23 mouse cellular contexts compared by ENCODE assay signal in the genomic region with DNA sequence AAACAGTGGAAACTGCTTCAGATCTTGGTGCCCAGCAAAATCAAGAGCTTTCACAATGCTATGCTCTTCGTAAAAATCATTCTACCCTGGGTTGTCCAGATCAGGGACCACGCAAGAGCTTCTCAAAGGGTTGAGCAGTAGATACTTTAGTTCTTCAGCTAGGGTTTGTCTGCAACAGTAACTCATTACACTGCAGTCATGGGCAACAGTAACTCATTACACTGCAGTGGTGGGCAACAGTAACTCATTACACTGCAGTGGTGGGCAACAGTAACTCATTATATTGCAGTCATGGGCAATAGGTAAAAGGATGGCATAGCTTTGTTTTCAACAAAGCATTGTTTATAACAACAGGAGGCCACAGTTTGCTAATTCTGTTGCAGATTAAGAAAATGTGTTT.
A peak's percentile ranks its signal among the peaks of the same experiment; 100 is the strongest.
DNase-seq lines count a peak whose midpoint lies in the region; ATAC-seq and TF ChIP-seq lines count a peak whose summit lies in the region.
"Had no signal": no experiment of that assay in that cellular context is flagged by ENCODE, and none has a peak within 500 bp of the region (broad histone marks: within the 10 kb centered on the region; RNA-seq: fewer than 3 reads in every experiment).

No protein-coding gene starts in this region.

- no peaks in the 10 kb centered on the region for H3K4me1 ChIP-seq in kidney, embryonic 15.5 days
- H3K4me1 ChIP-seq in kidney, postnatal 0 days (replicated peaks; ENCODE audit: insufficient read depth, low read length), result no peaks in the 10 kb centered on the region
- H3K4me1 ChIP-seq in kidney, embryonic 14.5 days (ENCODE audit: control insufficient read depth, insufficient read depth, low read length), result no peaks in the 10 kb centered on the region
- H3K4me1 ChIP-seq in neural tube, embryonic 15.5 days, result no peaks in the 10 kb centered on the region
- H3K4me1 ChIP-seq: embryonic facial prominence, embryonic 10.5 days; embryonic facial prominence, embryonic 12.5 days; forebrain, embryonic 13.5 days; forebrain, embryonic 15.5 days had no signal

- H3K27me3 ChIP-seq in kidney, embryonic 15.5 days, result no peaks in the 10 kb centered on the region
- H3K27me3 ChIP-seq in kidney, postnatal 0 days (ENCODE audit: insufficient read depth, low read length), result no peaks in the 10 kb centered on the region
- H3K27me3 ChIP-seq in kidney, embryonic 14.5 days (ENCODE audit: control insufficient read depth, insufficient read depth, low read length), result no peaks in the 10 kb centered on the region
- H3K27me3 ChIP-seq in neural tube, embryonic 15.5 days (replicated peaks), result no peaks in the 10 kb centered on the region
- H3K27me3 ChIP-seq: embryonic facial prominence, embryonic 12.5 days; forebrain, embryonic 13.5 days; forebrain, embryonic 15.5 days; Patski had no signal

- H3K4me3 ChIP-seq in kidney, embryonic 15.5 days (replicated peaks), result no peak overlapping the region
- H3K4me3 ChIP-seq in kidney, postnatal 0 days (replicated peaks; ENCODE audit: low read depth, low read length), result no peak overlapping the region
- H3K4me3 ChIP-seq in kidney, embryonic 14.5 days (ENCODE audit: low read length), result no peak overlapping the region
- H3K4me3 ChIP-seq in neural tube, embryonic 15.5 days (replicated peaks), result no peak overlapping the region
- H3K4me3 ChIP-seq: embryonic facial prominence, embryonic 10.5 days; embryonic facial prominence, embryonic 12.5 days; forebrain, embryonic 13.5 days; forebrain, embryonic 15.5 days had no signal

- TF ChIP-seq CTCF in kidney, postnatal 0 days (IDR thresholded peaks at IDR 0.05; ENCODE audit: low read depth), result no peak

- H3K36me3 ChIP-seq in kidney, embryonic 15.5 days, result no peaks in the 10 kb centered on the region
- no peaks in the 10 kb centered on the region for H3K36me3 ChIP-seq in kidney, postnatal 0 days (ENCODE audit: insufficient read depth, low read length)
- no peaks in the 10 kb centered on the region for H3K36me3 ChIP-seq in kidney, embryonic 14.5 days (ENCODE audit: control insufficient read depth, insufficient read depth, low read length)
- no peaks in the 10 kb centered on the region; the same call in 1 of the 2 replicates for H3K36me3 ChIP-seq in neural tube, embryonic 15.5 days
- H3K36me3 ChIP-seq: embryonic facial prominence, embryonic 10.5 days; embryonic facial prominence, embryonic 12.5 days; forebrain, embryonic 15.5 days; G1E had no signal

- H3K4me2 ChIP-seq in kidney, embryonic 15.5 days, result no peak overlapping the region
- H3K4me2 ChIP-seq in kidney, postnatal 0 days (ENCODE audit: low read length), result no peak overlapping the region
- H3K4me2 ChIP-seq in kidney, embryonic 14.5 days (replicated peaks; ENCODE audit: low read depth, low read length), result no peak overlapping the region
- H3K4me2 ChIP-seq in neural tube, embryonic 15.5 days, result no peak overlapping the region
- H3K4me2 ChIP-seq: embryonic facial prominence, embryonic 12.5 days; forebrain, embryonic 13.5 days; forebrain, embryonic 15.5 days had no signal

- ATAC-seq in kidney, embryonic 15.5 days (replicated peaks; ENCODE audit: low FRiP score), result peak; percentile 52; the same call in 1 of the 2 replicates
- 0 out of 2 replicates have a peak, but pooled peaks have one; percentile 54 for ATAC-seq in kidney, postnatal 0 days (replicated peaks; ENCODE audit: low FRiP score, low read depth)
- no peak for ATAC-seq in kidney, embryonic 14.5 days (ENCODE audit: low FRiP score, low TSS enrichment)
- no peak for ATAC-seq in neural tube, embryonic 15.5 days (ENCODE audit: low FRiP score)
- ATAC-seq: activated CD4-positive, CD25-positive, alpha-beta regulatory T cell, adult 4 months; CD4-positive, CD25-positive, alpha-beta regulatory T cell, adult 4 months; forebrain, embryonic 13.5 days; forebrain, embryonic 15.5 days; Patski had no signal

- H3K27ac ChIP-seq in kidney, embryonic 15.5 days, result no peak overlapping the region
- H3K27ac ChIP-seq in kidney, postnatal 0 days, result no peak overlapping the region
- H3K27ac ChIP-seq in kidney, embryonic 14.5 days (ENCODE audit: low read depth, low read length), result no peak overlapping the region
- no peak overlapping the region for H3K27ac ChIP-seq in neural tube, embryonic 15.5 days (replicated peaks)
- H3K27ac ChIP-seq: embryonic facial prominence, embryonic 10.5 days; embryonic facial prominence, embryonic 12.5 days; forebrain, embryonic 13.5 days; forebrain, embryonic 15.5 days had no signal

- WGBS in kidney, embryonic 15.5 days, result 94% methylated on average over 2 of the region's 2 CpGs
- 87% methylated on average over 2 of the region's 2 CpGs for WGBS in kidney, postnatal 0 days
- 91% methylated on average over 2 of the region's 2 CpGs for WGBS in kidney, embryonic 14.5 days
- 89% methylated on average over 2 of the region's 2 CpGs for WGBS in neural tube, embryonic 15.5 days

- no peaks in the 10 kb centered on the region for H3K9me3 ChIP-seq in kidney, embryonic 15.5 days (replicated peaks)
- H3K9me3 ChIP-seq in kidney, postnatal 0 days (replicated peaks; ENCODE audit: low read length), result no peaks in the 10 kb centered on the region
- no peaks in the 10 kb centered on the region for H3K9me3 ChIP-seq in kidney, embryonic 14.5 days (ENCODE audit: control insufficient read depth, low read length)
- no peaks in the 10 kb centered on the region for H3K9me3 ChIP-seq in neural tube, embryonic 15.5 days (replicated peaks)
- H3K9me3 ChIP-seq: embryonic facial prominence, embryonic 10.5 days; embryonic facial prominence, embryonic 12.5 days; forebrain, embryonic 13.5 days; forebrain, embryonic 15.5 days; G1E had no signal

- no peak for DNase-seq in kidney, postnatal 14 days
- no peak for DNase-seq in kidney, postnatal 0 days (ENCODE audit: low spot score)
- peak; percentile 1 for DNase-seq in neural tube, embryonic 10.5 days (ENCODE audit: extremely low spot score, low spot score)
- DNase-seq: adrenal gland, adult 8-10 months; adrenal gland, postnatal 14 days; adrenal gland, postnatal 36 days; B cell, adult 2 months; cerebellum, adult 11-12 months; cerebellum, adult 2 months; cerebellum, adult 9-10 months; cerebellum, postnatal 10 days; cerebellum, postnatal 25 days had no signal

- H3K9ac ChIP-seq in kidney, embryonic 15.5 days, result no peak overlapping the region
- no peak overlapping the region for H3K9ac ChIP-seq in kidney, postnatal 0 days (ENCODE audit: low read depth, low read length)
- H3K9ac ChIP-seq in kidney, embryonic 14.5 days (ENCODE audit: low read depth, low read length), result no peak overlapping the region
- no peak overlapping the region for H3K9ac ChIP-seq in neural tube, embryonic 15.5 days (replicated peaks)
- H3K9ac ChIP-seq: embryonic facial prominence, embryonic 12.5 days; forebrain, embryonic 13.5 days; forebrain, embryonic 15.5 days had no signal

Comparison
In these comparisons a context has a peak if more than half of its experiments do, and no peak if none do; other contexts are left out.
1. ATAC-seq: peak in kidney, embryonic 15.5 days (single experiment) and kidney, postnatal 0 days (single experiment); none in kidney, embryonic 14.5 days (single experiment) and neural tube, embryonic 15.5 days (single experiment).